Mouse (Mus musculus) liver, embryonic 13.5 days (tissue): ENCODE measurements around the gene Mtus2. TPM values are rescaled to one million over a fixed set of nuclear protein-coding genes. Genes with fewer than 3 reads are reported as not detected.
A peak's percentile ranks its signal among the peaks of the same experiment; 100 is the strongest.

Experiments used
- ATAC-seq: fragments of 200-750 bp; cut with Nextera tagmentation; 2 replicates; pipeline ENCODE4 v1.8.0; 2017; ENCODE audit warnings: low read depth, mild to moderate bottlenecking, moderate number of reproducible peaks, moderate library complexity
- DNase-seq: peaks from one replicate; pipeline ENCODE4 v3.0.0; 2022
- H3K27ac ChIP-seq: fragments of 300-500 bp; sonication (generic); 2 replicates; pipeline ENCODE4 v1.5.1; 2015; ENCODE audit warnings: moderate library complexity, mild to moderate bottlenecking, inconsistent platforms
- H3K27me3 ChIP-seq: fragments of 300-500 bp; sonication (generic); 2 replicates; pipeline ENCODE4 v1.6.1; 2015; ENCODE audit warnings: mild to moderate bottlenecking, inconsistent platforms
- H3K36me3 ChIP-seq: fragments of 300-500 bp; sonication (generic); 2 replicates; pipeline ENCODE4 v1.6.1; 2015; ENCODE audit warnings: mild to moderate bottlenecking, inconsistent platforms
- H3K4me1 ChIP-seq: fragments of 300-500 bp; sonication (generic); replicated peaks from 2 replicates; pipeline ENCODE4 v1.6.1; 2015; ENCODE audit warnings: inconsistent platforms
- H3K4me2 ChIP-seq: fragments of 300-500 bp; sonication (generic); 2 replicates; pipeline ENCODE4 v1.6.1; 2015; ENCODE audit warnings: inconsistent platforms, mild to moderate bottlenecking, moderate library complexity
- H3K4me3 ChIP-seq: fragments of 300-500 bp; sonication (generic); replicated peaks from 2 replicates; pipeline ENCODE4 v1.5.1; 2015; ENCODE audit warnings: mild to moderate bottlenecking, inconsistent platforms
- H3K9ac ChIP-seq: fragments of 300-500 bp; sonication (generic); 2 replicates; pipeline ENCODE4 v1.6.1; 2015; ENCODE audit warnings: mild to moderate bottlenecking, inconsistent platforms
- H3K9me3 ChIP-seq: fragments of 300-500 bp; sonication (generic); replicated peaks from 2 replicates; pipeline ENCODE4 v1.6.1; 2016; ENCODE audit warnings: inconsistent platforms
- WGBS: fragments of 180-500 bp; shearing (Covaris S2); methylation state at CpG from one replicate; pipeline ENCODE4 v1.1.7; 2015; ENCODE audit not compliant: insufficient replicate concordance; 5-methylcytosine and 5-hydroxymethylcytosine counted together
- polyA plus RNA-seq: library from polyadenylated mRNA; unstranded; fragments of >200 nt; fragmentation: Nextera tagmentation; extraction: Ambion mirVana; gene quantifications from 2 replicates; pipeline ENCODE4 v1.2.1, GENCODE M21; 2015

The Mtus2 gene
- polyA plus RNA-seq, 1 experiment from 2014 or later = 0.77 TPM

- peaks cover 10% of the 10 kb centered on the region; the same call in 1 of the 2 replicates for H3K4me1 ChIP-seq
- H3K27me3 ChIP-seq = peaks cover 39% of the 10 kb centered on the region
- 38% methylated on average over 5 of the region's 5 CpGs for WGBS
- H3K36me3 ChIP-seq = no peaks in the 10 kb centered on the region
- no peak overlapping the region for H3K4me2 ChIP-seq
- no peaks in the 10 kb centered on the region for H3K9me3 ChIP-seq
- H3K4me3 ChIP-seq = no peak overlapping the region
- no peak overlapping the region for H3K27ac ChIP-seq
- no peak for ATAC-seq
- no peak for DNase-seq
- no peak overlapping the region for H3K9ac ChIP-seq
These were observed 2.0 kb downstream of the Mtus2 start for GRCm38 (mm10) chr5:147959088-147959487.

GRCm38 (mm10) chr5:147960793-147961192 is 3.7 kb downstream of the Mtus2 start:
- H3K27ac ChIP-seq = no peak overlapping the region
- H3K9me3 ChIP-seq = no peaks in the 10 kb centered on the region
- no peak for ATAC-seq
- no peak for DNase-seq
- WGBS = 46% methylated on average over 1 of the region's 1 CpGs
- H3K36me3 ChIP-seq = no peaks in the 10 kb centered on the region
- H3K27me3 ChIP-seq = peaks cover 33% of the 10 kb centered on the region
- peaks cover 10% of the 10 kb centered on the region; the same call in 1 of the 2 replicates for H3K4me1 ChIP-seq
- no peak overlapping the region for H3K4me3 ChIP-seq
- no peak overlapping the region for H3K4me2 ChIP-seq
- no peak overlapping the region for H3K9ac ChIP-seq

GRCm38 (mm10) chr5:147963820-147964580 is 6.9 kb downstream of the Mtus2 start:
- no peak overlapping the region for H3K9ac ChIP-seq
- DNase-seq = no peak
- no peaks in the 10 kb centered on the region for H3K36me3 ChIP-seq
- peaks cover under 1% of the 10 kb centered on the region; the same call in 1 of the 2 replicates for H3K27me3 ChIP-seq
- no peak overlapping the region for H3K4me2 ChIP-seq
- no peak for ATAC-seq
- no peaks in the 10 kb centered on the region for H3K4me1 ChIP-seq
- no peak overlapping the region for H3K27ac ChIP-seq
- H3K9me3 ChIP-seq = no peaks in the 10 kb centered on the region
- no peak overlapping the region for H3K4me3 ChIP-seq
- 48% methylated on average over 13 of the region's 13 CpGs for WGBS

GRCm38 (mm10) chr5:147964776-147965175 is 7.7 kb downstream of the Mtus2 start:
- ATAC-seq = no peak
- 37% methylated on average over 2 of the region's 2 CpGs for WGBS

GRCm38 (mm10) chr5:147966646-147967045 is 9.5 kb downstream of the Mtus2 start:
- no peak overlapping the region for H3K4me2 ChIP-seq
- no peaks in the 10 kb centered on the region for H3K9me3 ChIP-seq
- ATAC-seq (no peak), DNase-seq (no peak)
- H3K4me1 ChIP-seq = no peaks in the 10 kb centered on the region
- H3K27me3 ChIP-seq = no peaks in the 10 kb centered on the region
- no peak overlapping the region for H3K9ac ChIP-seq
- WGBS = 60% methylated on average over 7 of the region's 7 CpGs
- H3K36me3 ChIP-seq = no peaks in the 10 kb centered on the region
- no peak overlapping the region for H3K4me3 ChIP-seq
- no peak overlapping the region for H3K27ac ChIP-seq

More at GRCm38 (mm10) chr5:147964776-147965175, 7.7 kb downstream of the Mtus2 start:
- Histone ChIP-seq H3K27me3 (no peaks in the 10 kb centered on the region), H3K4me2 (no peak overlapping the region), H3K9ac (no peak overlapping the region), H3K4me3 (no peak overlapping the region), H3K4me1 (no peaks in the 10 kb centered on the region), H3K27ac (no peak overlapping the region), H3K36me3 (no peaks in the 10 kb centered on the region), H3K9me3 (no peaks in the 10 kb centered on the region)
- peak; percentile 9 for DNase-seq

- H3K27ac ChIP-seq = no peak overlapping the region
- no peak overlapping the region for H3K4me2 ChIP-seq
- ATAC-seq (no peak), DNase-seq (no peak)
- no peak overlapping the region for H3K4me3 ChIP-seq
- 68% methylated on average over 5 of the region's 5 CpGs for WGBS
- H3K9me3 ChIP-seq = no peaks in the 10 kb centered on the region
- H3K36me3 ChIP-seq = no peaks in the 10 kb centered on the region
- no peaks in the 10 kb centered on the region for H3K27me3 ChIP-seq
- no peaks in the 10 kb centered on the region for H3K4me1 ChIP-seq
- H3K9ac ChIP-seq = no peak overlapping the region
These were observed 12.4 kb downstream of the Mtus2 start for GRCm38 (mm10) chr5:147969566-147969965.

- Histone ChIP-seq H3K36me3 (no peaks in the 10 kb centered on the region), H3K4me2 (no peak overlapping the region), H3K4me3 (no peak overlapping the region), H3K9ac (no peak overlapping the region), H3K27ac (no peak overlapping the region), H3K9me3 (no peaks in the 10 kb centered on the region), H3K4me1 (no peaks in the 10 kb centered on the region), H3K27me3 (no peaks in the 10 kb centered on the region)
- WGBS = 47% methylated on average over 13 of the region's 13 CpGs
- ATAC-seq = no peak
- DNase-seq = no peak
These were observed 18.9 kb downstream of the Mtus2 start for GRCm38 (mm10) chr5:147976001-147976400.

- no peaks in the 10 kb centered on the region for H3K27me3 ChIP-seq
- no peaks in the 10 kb centered on the region for H3K4me1 ChIP-seq
- no peak overlapping the region for H3K9ac ChIP-seq
- no peak for ATAC-seq
- H3K4me2 ChIP-seq = no peak overlapping the region
- no peak overlapping the region for H3K27ac ChIP-seq
- no peak overlapping the region for H3K4me3 ChIP-seq
- no peak for DNase-seq
- 0 out of 2 replicates have a peak, but pooled peaks cover 4% of the 10 kb centered on the region for H3K9me3 ChIP-seq
- WGBS = 74% methylated on average over 13 of the region's 13 CpGs
- no peaks in the 10 kb centered on the region for H3K36me3 ChIP-seq
These were observed 23.5 kb downstream of the Mtus2 start for GRCm38 (mm10) chr5:147980606-147981005.

- Histone ChIP-seq H3K27me3 (no peaks in the 10 kb centered on the region), H3K36me3 (no peaks in the 10 kb centered on the region), H3K27ac (no peak overlapping the region), H3K9me3 (peaks cover 7% of the 10 kb centered on the region), H3K4me1 (no peaks in the 10 kb centered on the region), H3K9ac (no peak overlapping the region), H3K4me3 (no peak overlapping the region), H3K4me2 (no peak overlapping the region)
- DNase-seq = no peak
- ATAC-seq = no peak
- 44% methylated on average over 4 of the region's 4 CpGs for WGBS
These were observed 33.2 kb downstream of the Mtus2 start for GRCm38 (mm10) chr5:147990289-147990688.

- no peak overlapping the region for H3K4me2 ChIP-seq
- no peaks in the 10 kb centered on the region for H3K27me3 ChIP-seq
- 75% methylated on average over 10 of the region's 10 CpGs for WGBS
- ATAC-seq (no peak), DNase-seq (no peak)
- H3K36me3 ChIP-seq = no peaks in the 10 kb centered on the region
- no peaks in the 10 kb centered on the region for H3K4me1 ChIP-seq
- H3K27ac ChIP-seq = no peak overlapping the region
- H3K9ac ChIP-seq = no peak overlapping the region
- H3K9me3 ChIP-seq = peaks cover 7% of the 10 kb centered on the region
- H3K4me3 ChIP-seq = no peak overlapping the region
These were observed 33.7 kb downstream of the Mtus2 start for GRCm38 (mm10) chr5:147990775-147991174.

GRCm38 (mm10) chr5:147992581-147993378 is 35.7 kb downstream of the Mtus2 start:
- Histone ChIP-seq H3K4me2 (peak overlapping the region; percentile 7), H3K36me3 (no peaks in the 10 kb centered on the region), H3K4me1 (no peaks in the 10 kb centered on the region), H3K27ac (no peak overlapping the region), H3K27me3 (no peaks in the 10 kb centered on the region), H3K9ac (no peak overlapping the region), H3K4me3 (peak overlapping the region; percentile 16; the same call in 1 of the 2 replicates), H3K9me3 (no peaks in the 10 kb centered on the region; the same call in 1 of the 2 replicates)
- 19% methylated on average over 20 of the region's 20 CpGs for WGBS
- ATAC-seq (peak; percentile 60), DNase-seq (peak; percentile 61)
